8 mouse cellular contexts compared by ENCODE assay signal in genomic region chrX:71381571-71381970, GRCm38 (mm10). TPM values are rescaled to one million over a fixed set of nuclear protein-coding genes. Genes with fewer than 3 reads are reported as not detected.
DNase-seq lines count a peak whose midpoint lies in the region; ATAC-seq and TF ChIP-seq lines count a peak whose summit lies in the region.

No protein-coding gene starts in this region.

- no peak overlapping the region for H3K9ac ChIP-seq in heart, adult 2 months (ENCODE audit: low read depth, low read length)
- no peak overlapping the region for H3K9ac ChIP-seq in MEL (ENCODE audit: control insufficient read depth, low read depth, low read length, poor library complexity, severe bottlenecking)
- no peak overlapping the region for H3K9ac ChIP-seq in embryonic facial prominence, embryonic 14.5 days (ENCODE audit: low read depth, low read length)

- intact Hi-C loops in heart, adult 2 months (cut with DNase I): loop anchor here (5.0 to 10.0 kb wide), 2 partner anchors 327 to 799 kb away; partner anchors contain the start of gene Mamld1

- H3K79me2 ChIP-seq in heart, adult 2 months (replicated peaks; ENCODE audit: control insufficient read depth, insufficient read depth, low read length): no peaks in the 10 kb centered on the region
- no peaks in the 10 kb centered on the region for H3K79me2 ChIP-seq in MEL (ENCODE audit: control insufficient read depth, insufficient read depth, low read length, poor library complexity)

- TF ChIP-seq CTCF in heart, adult 2 months (IDR thresholded peaks at IDR 0.05): peak; percentile 70
- peak; percentile 30 to 64 (median 59); a peak in 5 of 6 replicates for TF ChIP-seq CTCF in MEL (IDR thresholded peaks at IDR 0.05 in 2 of 3, conservative IDR thresholded peaks at IDR 0.05 in 1 of 3; ENCODE audit: control insufficient read depth in 1 of 3, insufficient read depth in 1 of 3, low read depth in 2 of 3, low read length in 3 of 3, poor library complexity in 1 of 3, severe bottlenecking in 1 of 3)

- no peaks in the 10 kb centered on the region for H3K36me3 ChIP-seq in heart, adult 2 months (ENCODE audit: control insufficient read depth, insufficient read depth, low read length)
- H3K36me3 ChIP-seq in heart, embryonic 10.5 days: no peaks in the 10 kb centered on the region
- no peaks in the 10 kb centered on the region; a peak in 1 of 4 replicates for H3K36me3 ChIP-seq in MEL (ENCODE audit: control insufficient read depth in 1 of 2, insufficient read depth in 2 of 2, low read length in 2 of 2)
- no peaks in the 10 kb centered on the region for H3K36me3 ChIP-seq in embryonic facial prominence, embryonic 14.5 days (ENCODE audit: control insufficient read depth, insufficient read depth, low read length)

- H3K9me3 ChIP-seq in heart, embryonic 10.5 days: no peaks in the 10 kb centered on the region
- H3K9me3 ChIP-seq in MEL (replicated peaks; ENCODE audit: insufficient read depth, low read length): no peaks in the 10 kb centered on the region
- H3K9me3 ChIP-seq in embryonic facial prominence, embryonic 14.5 days (ENCODE audit: control insufficient read depth, low read length): no peaks in the 10 kb centered on the region

- no peak overlapping the region for H3K4me3 ChIP-seq in heart, adult 2 months
- no peak overlapping the region for H3K4me3 ChIP-seq in heart, embryonic 10.5 days
- no peak overlapping the region for H3K4me3 ChIP-seq in MEL (ENCODE audit: control insufficient read depth in 1 of 2, insufficient read depth in 1 of 2, low read depth in 2 of 2, low read length in 2 of 2)
- no peak overlapping the region for H3K4me3 ChIP-seq in embryonic facial prominence, embryonic 14.5 days (ENCODE audit: low read depth, low read length)

- WGBS in heart, adult 2 months: 42% methylated on average over 5 of the region's 5 CpGs
- WGBS in heart, embryonic 10.5 days: 31% methylated on average over 5 of the region's 5 CpGs
- 40% methylated on average over 5 of the region's 5 CpGs for WGBS in embryonic facial prominence, embryonic 14.5 days

- peak in 1 of 2 experiments; percentile 13 for DNase-seq in heart, adult 2 months
- DNase-seq in heart, embryonic 10.5 days (ENCODE audit: low spot score): no peak
- DNase-seq in 416B (ENCODE audit: low read depth) (peak; percentile 52), MEL (ENCODE audit: low read depth, low spot score) (peak; percentile 50)
- peak; percentile 22 for DNase-seq in embryonic facial prominence, embryonic 14.5 days (ENCODE audit: low spot score)
- DNase-seq in lung, postnatal 10 days: peak; percentile 22
- peak; percentile 39 for DNase-seq in thymus, postnatal 14 days
- DNase-seq in urinary bladder, postnatal 10 days (ENCODE audit: low spot score): no peak

- H3K27ac ChIP-seq in heart, adult 2 months: no peak overlapping the region
- no peak overlapping the region for H3K27ac ChIP-seq in heart, embryonic 10.5 days
- H3K27ac ChIP-seq in MEL (ENCODE audit: control insufficient read depth, low read depth, low read length): no peak overlapping the region
- no peak overlapping the region for H3K27ac ChIP-seq in embryonic facial prominence, embryonic 14.5 days (replicated peaks; ENCODE audit: low read depth, low read length)

- no peak for TF ChIP-seq POLR2A in heart, adult 2 months (IDR thresholded peaks at IDR 0.05; ENCODE audit: insufficient read depth, low read depth, low read length)
- no peak for TF ChIP-seq POLR2A in MEL (IDR thresholded peaks at IDR 0.05; ENCODE audit: control insufficient read depth in 1 of 2, insufficient read depth in 1 of 2, low read depth in 1 of 2, low read length in 2 of 2, poor library complexity in 1 of 2)

- H3K27me3 ChIP-seq in heart, adult 2 months (ENCODE audit: control insufficient read depth, insufficient read depth, low read length): no peaks in the 10 kb centered on the region
- no peaks in the 10 kb centered on the region for H3K27me3 ChIP-seq in heart, embryonic 10.5 days (ENCODE audit: insufficient read depth, poor library complexity, severe bottlenecking)
- no peaks in the 10 kb centered on the region for H3K27me3 ChIP-seq in MEL (ENCODE audit: control insufficient read depth in 1 of 2, insufficient read depth in 2 of 2, low read length in 2 of 2)
- H3K27me3 ChIP-seq in embryonic facial prominence, embryonic 14.5 days (replicated peaks; ENCODE audit: control insufficient read depth, insufficient read depth, low read length): no peaks in the 10 kb centered on the region

- no peak for ATAC-seq in embryonic facial prominence, embryonic 14.5 days (ENCODE audit: low read depth)

- TF ChIP-seq EP300 in heart, adult 2 months (IDR thresholded peaks at IDR 0.05; ENCODE audit: insufficient read depth, low read depth, low read length): no peak
- no peak for TF ChIP-seq EP300 in MEL (IDR thresholded peaks at IDR 0.05; ENCODE audit: low read depth in 1 of 2, low read length in 2 of 2)

- TF ChIP-seq RAD21 in MEL (IDR thresholded peaks at IDR 0.05; ENCODE audit: low read depth, low read length): peak; percentile 63

- no peaks in the 10 kb centered on the region for H3K4me1 ChIP-seq in heart, adult 2 months (ENCODE audit: control insufficient read depth, insufficient read depth, low read length)
- H3K4me1 ChIP-seq in heart, embryonic 10.5 days: no peaks in the 10 kb centered on the region
- no peaks in the 10 kb centered on the region for H3K4me1 ChIP-seq in MEL (ENCODE audit: control insufficient read depth in 1 of 2, insufficient read depth in 2 of 2, low read length in 2 of 2)
- H3K4me1 ChIP-seq in embryonic facial prominence, embryonic 14.5 days (ENCODE audit: control insufficient read depth, insufficient read depth, low read length): no peaks in the 10 kb centered on the region

- no peak overlapping the region for H3K4me2 ChIP-seq in embryonic facial prominence, embryonic 14.5 days (ENCODE audit: low read depth, low read length)

TF ChIP-seq in MEL, 35 proteins besides CTCF, POLR2A, EP300 and RAD21:
- no peak for TF ChIP-seq BHLHE40 (IDR thresholded peaks at IDR 0.05; ENCODE audit: borderline replicate concordance, low read depth, low read length)
- TF ChIP-seq SIN3A (IDR thresholded peaks at IDR 0.05; ENCODE audit: low read length): no peak
- TF ChIP-seq TCF12 (IDR thresholded peaks at IDR 0.05; ENCODE audit: low read depth, low read length): no peak
- TF ChIP-seq KAT2A (conservative IDR thresholded peaks at IDR 0.05; ENCODE audit: low read depth, low read length): no peak
- TF ChIP-seq UBTF (IDR thresholded peaks at IDR 0.05; ENCODE audit: borderline replicate concordance, insufficient read depth, low read depth, low read length): no peak
- no peak for TF ChIP-seq MYB (IDR thresholded peaks at IDR 0.05; ENCODE audit: low read depth, low read length)
- no peak for TF ChIP-seq CHD1 (IDR thresholded peaks at IDR 0.05; ENCODE audit: low read depth, low read length)
- peak; percentile 25 for TF ChIP-seq ZC3H11A (IDR thresholded peaks at IDR 0.05; ENCODE audit: low read depth, low read length)
- TF ChIP-seq POLR2AphosphoS5 (IDR thresholded peaks at IDR 0.05; ENCODE audit: borderline replicate concordance, low read depth, low read length): no peak
- TF ChIP-seq ZMIZ1 (IDR thresholded peaks at IDR 0.05; ENCODE audit: low read depth, low read length): no peak
- peak; percentile 48 for TF ChIP-seq SMC3 (IDR thresholded peaks at IDR 0.05; ENCODE audit: low read depth, low read length)
- TF ChIP-seq GATA1 (IDR thresholded peaks at IDR 0.05; ENCODE audit: low read depth, low read length): no peak

RNA-seq across cellular contexts. Expression of gene Mtmr1, which starts 17.0 kb away (rescaled TPM):
- 10 to 100 TPM; 21.4 to 30.0 TPM for total RNA-seq in heart, adult 2 months (2021)
- 8.3 and 13.4 TPM in 2 replicates for polyA plus RNA-seq in heart, adult 2 months (2012; rRNA removed)
- 7.1 and 8.9 TPM in 2 replicates for polyA plus RNA-seq in heart, embryonic 10.5 days (2016; fragmentation: Nextera tagmentation; extraction: Ambion mirVana)
- 19.4 and 19.6 TPM in 2 replicates for total RNA-seq in MEL (2012; rRNA removed)
- 10 to 100 TPM in 1 of 2 experiments, not detected in 1; 14.8 TPM for polyA plus RNA-seq in MEL (2012; ENCODE audit: insufficient read depth in 1 of 2, insufficient read length in 2 of 2, low read depth in 1 of 2, low replicate concordance in 2 of 2, missing spikeins in 1 of 2)
- polyA plus RNA-seq in embryonic facial prominence, embryonic 14.5 days (2014; fragmentation: Nextera tagmentation; extraction: Ambion mirVana): 15.9 and 17.9 TPM in 2 replicates

Comparison
In these comparisons a context has a peak if more than half of its experiments do, and no peak if none do; other contexts are left out.
1. DNase-seq: peak in 416B (single experiment), MEL (single experiment), embryonic facial prominence, embryonic 14.5 days (single experiment), lung, postnatal 10 days (single experiment) and thymus, postnatal 14 days (single experiment); none in heart, embryonic 10.5 days (single experiment) and urinary bladder, postnatal 10 days (single experiment).